Mouse (Mus musculus) embryonic fibroblast, embryonic 13.5 days (primary cell): ENCODE results near the gene Patl2.

Source experiments
- CTCF ChIP-seq: IDR thresholded peaks from 2 replicates; pipeline ENCODE4 v1.5.1; 2011; ENCODE audit warnings: mild to moderate bottlenecking, control low read depth, low read length, moderate library complexity, borderline replicate concordance; ENCODE audit not compliant: insufficient read depth
- POLR2A ChIP-seq: IDR thresholded peaks from 2 replicates; pipeline ENCODE4 v1.6.1; 2011; ENCODE audit warnings: low read depth, mild to moderate bottlenecking, control low read depth, low read length, moderate library complexity

- TF ChIP-seq CTCF (no peak), POLR2A (no peak)
These were observed 903 bp downstream of the Patl2 start for GRCm38 (mm10) chr2:122185086-122185485.
